Mouse (Mus musculus) macrophage (primary cell): ENCODE data around the gene Mrpl39. TPM values are rescaled to one million over a fixed set of nuclear protein-coding genes. Genes with fewer than 3 reads are reported as not detected.

Experiments used
- H3K27ac ChIP-seq: fragments of 350-480 bp; formaldehyde crosslinking; 2 replicates; pipeline ENCODE4 v1.9.0; 2021
- H3K36me3 ChIP-seq: fragments of 350-480 bp; formaldehyde crosslinking; 2 replicates; pipeline ENCODE4 v1.9.0; 2021; ENCODE audit errors: inconsistent target
- H3K4me3 ChIP-seq: fragments of 350-480 bp; formaldehyde crosslinking; 2 replicates; pipeline ENCODE4 v1.9.0; 2021; ENCODE audit errors: inconsistent target
- H3K79me2 ChIP-seq: fragments of 350-480 bp; formaldehyde crosslinking; 2 replicates; pipeline ENCODE4 v1.9.0; 2021; ENCODE audit errors: inconsistent target
- WGBS: methylation state at CpG from one replicate; pipeline ENCODE4 v1.1.7; 2026; ENCODE audit warnings: inconsistent platforms; ENCODE audit not compliant: missing documents; 5-methylcytosine and 5-hydroxymethylcytosine counted together
- polyA plus RNA-seq: library from polyadenylated mRNA; stranded (reverse); fragments of 250-400 nt; gene quantifications from 3 replicates; pipeline ENCODE4 v1.2.4, GENCODE M21; 2018; ENCODE audit warnings: inconsistent platforms

Gene Mrpl39
- polyA plus RNA-seq, 1 experiment from 2014 or later = 30.4 TPM

DNA sequence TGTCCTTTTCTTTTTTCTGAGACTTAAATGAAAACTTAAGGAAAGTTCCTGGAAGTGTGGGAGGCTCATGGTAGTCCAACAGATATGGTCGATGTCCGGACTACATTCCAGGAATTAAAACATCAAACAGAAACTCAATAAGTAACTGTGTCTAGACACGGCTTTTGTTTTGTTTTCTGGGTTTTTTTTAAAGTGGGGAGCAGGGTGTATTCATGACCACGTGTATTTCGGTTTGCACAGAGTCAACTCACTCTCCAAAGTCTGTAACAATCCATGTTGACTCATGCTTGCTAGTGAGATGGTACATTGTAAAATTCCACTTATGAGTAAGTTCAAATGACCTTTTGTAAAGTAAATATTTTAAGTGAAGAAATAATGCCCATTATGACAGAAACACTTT, 54.8 kb downstream of the Mrpl39 start:
- Histone ChIP-seq H3K27ac (no peak overlapping the region), H3K79me2 (no peaks in the 10 kb centered on the region), H3K4me3 (no peak overlapping the region), H3K36me3 (no peaks in the 10 kb centered on the region)
- 89% methylated on average over 5 of the region's 5 CpGs for WGBS

DNA sequence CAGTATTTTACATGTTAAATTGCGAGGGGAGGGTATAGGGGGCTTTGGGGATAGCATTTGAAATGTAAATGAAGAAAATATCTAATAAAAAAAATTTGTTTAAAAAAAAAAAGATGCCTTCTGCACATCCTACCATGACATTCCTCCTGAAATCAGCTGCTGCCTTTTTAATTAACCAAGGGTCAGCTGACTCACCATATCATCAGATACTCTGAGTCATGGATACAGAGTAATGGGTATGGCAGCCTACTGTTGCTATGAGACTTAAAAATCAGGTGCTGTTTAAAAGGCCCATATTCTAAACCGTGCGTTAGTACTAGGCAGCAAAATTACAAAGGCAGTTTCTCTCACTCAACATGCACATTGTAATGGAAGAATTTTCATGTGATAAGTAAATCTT, 58.2 kb downstream of the Mrpl39 start:
- Histone ChIP-seq H3K27ac (no peak overlapping the region), H3K4me3 (no peak overlapping the region), H3K79me2 (no peaks in the 10 kb centered on the region), H3K36me3 (no peaks in the 10 kb centered on the region)
- 100% methylated on average over 3 of the region's 3 CpGs for WGBS

Other genes starting within 250 kb of the Mrpl39 start
- gene A730009L09Rik, start 220.6 kb downstream of the Mrpl39 start, polyA plus RNA-seq = not detected in 3 replicates
- gene Jam2, start 38.4 kb upstream of the Mrpl39 start, polyA plus RNA-seq = not detected in 3 replicates
- 22.2 to 35.4 TPM (median 23.2 TPM) in 3 replicates for gene Gabpa, start 99.2 kb upstream of the Mrpl39 start, polyA plus RNA-seq
- 170 to 248 TPM (median 201 TPM) in 3 replicates for gene Atp5j, start 99.9 kb upstream of the Mrpl39 start, polyA plus RNA-seq